Mouse (Mus musculus): ENCODE results near the gene 2310061I04Rik. TPM values are rescaled to one million over a fixed set of nuclear protein-coding genes. Genes with fewer than 3 reads are reported as not detected.

2310061I04Rik gene
- polyA plus RNA-seq, 1 experiment from 2014 or later, result 15.6 TPM

DNA sequence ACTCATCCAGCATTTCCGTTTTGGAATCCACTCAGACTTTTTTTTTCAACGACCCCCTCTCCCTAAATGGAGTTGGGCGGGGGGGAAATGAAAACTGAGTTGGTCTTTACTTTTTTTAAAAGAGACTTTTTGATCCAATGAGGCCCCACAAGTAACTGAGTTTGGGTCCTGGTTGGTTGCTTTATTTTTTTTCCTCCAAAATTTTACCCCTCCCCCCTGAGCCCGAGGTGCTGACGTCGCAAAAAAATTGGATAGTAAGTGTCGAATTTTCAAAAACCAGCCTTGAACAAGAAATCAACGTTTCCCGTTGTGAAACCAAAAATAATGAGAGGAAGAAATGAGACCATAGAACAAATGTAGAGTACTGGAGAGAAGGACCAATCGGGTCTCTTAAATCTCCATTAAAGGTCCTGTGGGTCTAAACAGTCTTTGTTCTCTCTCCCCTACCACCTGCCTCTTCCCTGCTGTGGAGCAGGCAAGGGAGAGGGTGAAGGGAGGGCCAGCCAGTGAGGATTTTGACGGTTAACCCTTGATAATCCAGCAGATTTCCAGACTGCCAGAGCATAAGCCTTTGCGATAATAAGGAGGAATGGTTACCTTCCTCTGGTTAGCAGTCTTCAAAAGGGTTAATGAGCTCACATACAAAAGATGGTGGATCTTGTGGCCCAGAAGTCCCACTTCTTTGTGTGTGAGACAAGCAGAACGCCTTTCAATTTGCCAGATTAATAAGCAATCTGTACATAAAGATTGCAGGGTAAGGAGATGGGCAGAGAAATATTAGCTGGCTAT is 20.4 kb upstream of the 2310061I04Rik start:
- Histone ChIP-seq H3K9ac (ENCODE audit: low read length) (peak overlapping the region; percentile 94), H3K4me3 (ENCODE audit: low read length) (peak overlapping the region; percentile 85), H3K4me1 (replicated peaks; ENCODE audit: control insufficient read depth, insufficient read depth, low read length) (peaks cover 26% of the 10 kb centered on the region), H3K4me2 (ENCODE audit: low read depth, low read length) (peak overlapping the region; percentile 98), H3K36me3 (ENCODE audit: control insufficient read depth, insufficient read depth, low read length) (peaks cover 10% of the 10 kb centered on the region; the same call in 1 of the 2 replicates), H3K27me3 (ENCODE audit: control insufficient read depth, insufficient read depth, low read depth, low read length) (no peaks in the 10 kb centered on the region), H3K27ac (ENCODE audit: low read length) (peak overlapping the region; percentile 97), H3K9me3 (ENCODE audit: control insufficient read depth, low read length) (no peaks in the 10 kb centered on the region)
- 0% methylated on average over 13 of the region's 13 CpGs for WGBS
- no peak for ATAC-seq (ENCODE audit: low read depth)

DNA sequence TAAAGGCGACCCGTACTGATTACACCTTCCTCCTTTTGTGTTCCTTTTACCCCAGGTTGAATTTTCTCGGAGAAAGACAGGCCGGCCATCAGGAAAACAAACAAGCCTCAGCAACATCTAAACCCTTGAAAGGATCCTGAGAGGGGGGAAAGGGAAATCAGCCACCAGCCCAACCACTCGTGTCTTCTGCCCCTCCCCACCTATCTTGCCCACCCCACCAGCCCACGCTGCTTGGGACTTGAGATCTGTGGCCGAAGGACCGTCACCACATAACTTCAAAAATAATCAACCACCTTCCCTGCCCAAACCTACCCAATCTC is 19.9 kb upstream of the 2310061I04Rik start:
- WGBS, result under 1% methylated on average over 8 of the region's 8 CpGs
- Histone ChIP-seq H3K27ac (ENCODE audit: low read length) (peak overlapping the region; percentile 97), H3K9ac (ENCODE audit: low read length) (peak overlapping the region; percentile 94), H3K4me1 (replicated peaks; ENCODE audit: control insufficient read depth, insufficient read depth, low read length) (peaks cover 26% of the 10 kb centered on the region), H3K36me3 (ENCODE audit: control insufficient read depth, insufficient read depth, low read length) (peaks cover 10% of the 10 kb centered on the region; the same call in 1 of the 2 replicates), H3K4me3 (ENCODE audit: low read length) (peak overlapping the region; percentile 85), H3K4me2 (ENCODE audit: low read depth, low read length) (peak overlapping the region; percentile 98), H3K9me3 (ENCODE audit: control insufficient read depth, low read length) (no peaks in the 10 kb centered on the region), H3K27me3 (ENCODE audit: control insufficient read depth, insufficient read depth, low read depth, low read length) (no peaks in the 10 kb centered on the region)
- ATAC-seq (ENCODE audit: low read depth), result no peak

DNA sequence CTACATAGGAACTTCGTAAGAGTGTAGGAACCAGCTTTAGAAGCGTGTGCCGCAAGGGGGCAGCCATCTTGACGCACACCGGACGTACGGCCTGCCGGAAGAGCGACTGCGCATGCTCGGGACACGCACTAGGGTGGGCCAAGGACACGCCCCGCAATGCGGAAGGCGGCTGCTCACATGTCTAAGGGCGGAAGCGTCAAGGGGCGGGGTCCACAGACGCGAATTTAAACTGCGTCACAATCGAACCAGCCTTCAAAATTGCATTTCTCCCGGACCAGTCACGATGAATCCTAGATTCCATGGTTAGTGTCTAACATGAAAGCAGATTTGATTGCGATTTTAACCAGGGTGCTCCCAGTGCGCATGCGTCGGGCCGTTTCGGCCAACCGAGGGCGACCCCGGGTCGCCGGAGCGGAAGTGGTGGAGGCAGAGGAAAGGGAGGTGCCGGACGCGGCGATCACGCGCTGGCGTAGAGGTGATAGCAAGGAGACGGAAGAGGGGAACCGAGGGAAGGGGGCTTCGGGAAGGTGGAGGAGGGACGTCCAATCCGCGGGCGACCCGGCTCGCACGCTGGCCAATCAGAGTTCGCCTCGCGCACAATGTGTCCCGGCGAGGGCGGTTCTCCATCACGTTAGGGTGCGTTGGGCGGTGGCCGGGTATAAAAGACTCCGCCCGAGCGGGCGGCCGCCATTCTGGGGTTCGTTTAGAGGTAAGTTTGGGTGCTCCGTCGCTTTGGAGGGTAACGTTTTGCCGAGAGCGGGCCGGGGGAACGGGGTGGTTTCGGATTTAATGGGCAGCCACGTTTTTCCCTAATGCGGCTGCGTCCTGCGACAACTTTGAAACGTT is 19.3 kb upstream of the 2310061I04Rik start, which contains the start of the genes Mrps18b and Ppp1r10:
Mrps18b (minus strand) TSS at position 93 of the 846 bp plus-strand sequence.
Ppp1r10 (plus strand) TSS at position 138 of the 846 bp plus-strand sequence.
- WGBS, result 0% methylated on average over 76 of the region's 83 CpGs
- Histone ChIP-seq H3K27me3 (ENCODE audit: control insufficient read depth, insufficient read depth, low read depth, low read length) (no peaks in the 10 kb centered on the region), H3K9me3 (ENCODE audit: control insufficient read depth, low read length) (no peaks in the 10 kb centered on the region), H3K4me2 (ENCODE audit: low read depth, low read length) (peak within 1 kb of the TSS; percentile 98), H3K27ac (ENCODE audit: low read length) (peak within 1 kb of the TSS; percentile 97), H3K9ac (ENCODE audit: low read length) (peak within 1 kb of the TSS; percentile 94), H3K36me3 (ENCODE audit: control insufficient read depth, insufficient read depth, low read length) (peaks cover 10% of the 10 kb centered on the region; the same call in 1 of the 2 replicates), H3K4me1 (replicated peaks; ENCODE audit: control insufficient read depth, insufficient read depth, low read length) (peaks cover 26% of the 10 kb centered on the region), H3K4me3 (ENCODE audit: low read length) (peak within 1 kb of the TSS; percentile 85)
- ATAC-seq (ENCODE audit: low read depth), result peak; percentile 96

DNA sequence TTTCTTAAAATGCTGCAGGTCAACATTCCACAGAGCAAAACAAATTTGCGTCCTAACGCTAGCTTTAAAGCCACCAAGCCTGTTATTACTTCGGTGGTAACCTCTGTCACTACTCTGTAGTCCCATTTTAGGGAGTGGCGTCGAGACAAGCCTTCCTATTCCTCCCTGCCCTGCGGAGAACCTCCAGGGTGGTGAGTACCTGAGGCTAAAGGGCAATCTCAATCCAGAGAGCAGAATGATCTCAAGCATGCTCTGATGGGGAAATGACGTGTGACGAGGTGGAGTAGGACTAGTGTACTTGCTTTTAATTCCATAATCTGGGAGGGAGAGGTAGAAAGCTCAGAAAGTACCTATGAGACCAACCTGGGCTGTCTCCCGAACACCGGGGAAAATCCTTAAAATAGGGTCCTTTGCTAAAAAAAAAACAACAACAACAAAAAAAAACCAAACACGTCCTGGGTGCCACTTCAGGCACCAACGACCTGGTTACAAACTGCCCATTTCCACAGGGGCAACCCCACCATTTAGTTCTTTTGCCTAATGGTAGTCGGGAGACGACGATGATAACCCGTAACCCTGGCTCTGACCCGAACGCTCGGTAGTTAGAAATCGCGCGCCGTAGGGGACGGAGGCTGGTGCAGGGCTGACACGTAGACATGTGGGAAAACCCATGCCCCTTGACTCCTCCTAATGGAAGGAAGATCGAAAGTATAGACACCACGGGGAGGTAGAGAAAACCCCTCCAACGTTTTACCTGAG is 18.5 kb upstream of the 2310061I04Rik start:
- Histone ChIP-seq H3K27ac (ENCODE audit: low read length) (peak overlapping the region; percentile 97), H3K4me3 (ENCODE audit: low read length) (peak overlapping the region; percentile 85), H3K36me3 (ENCODE audit: control insufficient read depth, insufficient read depth, low read length) (peaks cover 13% of the 10 kb centered on the region; the same call in 1 of the 2 replicates), H3K9me3 (ENCODE audit: control insufficient read depth, low read length) (no peaks in the 10 kb centered on the region), H3K4me2 (ENCODE audit: low read depth, low read length) (peak overlapping the region; percentile 70), H3K9ac (ENCODE audit: low read length) (peak overlapping the region; percentile 84), H3K4me1 (replicated peaks; ENCODE audit: control insufficient read depth, insufficient read depth, low read length) (peaks cover 20% of the 10 kb centered on the region), H3K27me3 (ENCODE audit: control insufficient read depth, insufficient read depth, low read depth, low read length) (no peaks in the 10 kb centered on the region)
- 2% methylated on average over 28 of the region's 28 CpGs for WGBS
- ATAC-seq (ENCODE audit: low read depth), result no peak

DNA sequence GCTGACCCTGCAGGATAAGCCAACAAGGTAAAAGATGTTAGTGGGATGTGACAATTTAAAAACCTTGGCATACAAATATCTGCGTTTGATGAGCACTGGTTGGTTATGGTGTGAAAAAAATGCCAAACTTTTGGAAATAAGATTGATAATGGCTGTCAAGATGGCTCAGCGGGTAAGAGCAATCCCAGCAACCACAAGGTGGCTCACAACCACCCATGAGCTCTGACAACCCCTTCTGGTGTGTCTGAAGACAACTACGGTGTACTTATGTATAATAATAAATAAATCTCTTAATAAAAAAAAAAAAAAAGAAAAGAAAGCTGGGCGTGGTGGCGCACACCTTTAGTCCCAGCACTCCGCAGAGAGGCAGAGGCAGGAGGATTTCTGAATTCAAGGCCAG is 17.7 kb upstream of the 2310061I04Rik start:
- no peak for ATAC-seq (ENCODE audit: low read depth)
- no peak overlapping the region for H3K9ac ChIP-seq (ENCODE audit: low read length)
- peak overlapping the region; percentile 70; the same call in 1 of the 2 replicates for H3K4me2 ChIP-seq (ENCODE audit: low read depth, low read length)
- no peak overlapping the region for H3K27ac ChIP-seq (ENCODE audit: low read length)
- WGBS, result 71% methylated on average over 6 of the region's 6 CpGs
- H3K4me1 ChIP-seq (replicated peaks; ENCODE audit: control insufficient read depth, insufficient read depth, low read length), result peaks cover 13% of the 10 kb centered on the region
- H3K4me3 ChIP-seq (ENCODE audit: low read length), result peak overlapping the region; percentile 85
- H3K9me3 ChIP-seq (ENCODE audit: control insufficient read depth, low read length), result no peaks in the 10 kb centered on the region
- peaks cover 13% of the 10 kb centered on the region; the same call in 1 of the 2 replicates for H3K36me3 ChIP-seq (ENCODE audit: control insufficient read depth, insufficient read depth, low read length)
- H3K27me3 ChIP-seq (ENCODE audit: control insufficient read depth, insufficient read depth, low read depth, low read length), result no peaks in the 10 kb centered on the region

DNA sequence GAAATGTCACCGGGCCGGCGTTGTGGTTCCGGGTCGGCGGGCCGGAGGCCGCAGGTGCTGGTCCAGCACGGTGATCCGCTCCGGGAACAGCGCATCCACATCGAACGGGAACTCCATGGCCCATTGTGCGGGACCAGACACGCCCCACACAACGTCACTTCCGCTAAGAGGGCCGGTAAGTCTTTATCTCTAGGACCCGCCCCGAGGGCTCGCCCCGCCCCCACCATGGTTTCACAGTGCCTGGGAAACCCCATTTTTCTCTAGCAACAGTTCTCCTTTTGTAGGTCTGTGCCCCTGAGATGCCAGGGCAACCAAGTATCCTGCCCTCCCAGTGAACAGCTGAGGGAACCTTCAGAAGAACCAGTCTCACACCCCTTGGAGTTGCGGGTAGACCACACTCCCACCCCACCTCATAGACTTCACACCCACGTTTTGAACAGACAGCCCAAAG is 12.7 kb upstream of the 2310061I04Rik start, which contains the start of gene Atat1:
Atat1 (minus strand) TSS at position 157 of the 451 bp plus-strand sequence.
- H3K36me3 ChIP-seq (ENCODE audit: control insufficient read depth, insufficient read depth, low read length), result peaks cover 18% of the 10 kb centered on the region
- H3K27me3 ChIP-seq (ENCODE audit: control insufficient read depth, insufficient read depth, low read depth, low read length), result no peaks in the 10 kb centered on the region
- no peaks in the 10 kb centered on the region for H3K9me3 ChIP-seq (ENCODE audit: control insufficient read depth, low read length)
- peak within 1 kb of the TSS; percentile 70 for H3K9ac ChIP-seq (ENCODE audit: low read length)
- H3K4me2 ChIP-seq (ENCODE audit: low read depth, low read length), result peak within 1 kb of the TSS; percentile 95
- peak within 1 kb of the TSS; percentile 64 for H3K4me3 ChIP-seq (ENCODE audit: low read length)
- H3K27ac ChIP-seq (ENCODE audit: low read length), result peak within 1 kb of the TSS; percentile 70
- peaks cover 11% of the 10 kb centered on the region for H3K4me1 ChIP-seq (replicated peaks; ENCODE audit: control insufficient read depth, insufficient read depth, low read length)
- WGBS, result 2% methylated on average over 25 of the region's 25 CpGs
- peak; percentile 95 for ATAC-seq (ENCODE audit: low read depth)

DNA sequence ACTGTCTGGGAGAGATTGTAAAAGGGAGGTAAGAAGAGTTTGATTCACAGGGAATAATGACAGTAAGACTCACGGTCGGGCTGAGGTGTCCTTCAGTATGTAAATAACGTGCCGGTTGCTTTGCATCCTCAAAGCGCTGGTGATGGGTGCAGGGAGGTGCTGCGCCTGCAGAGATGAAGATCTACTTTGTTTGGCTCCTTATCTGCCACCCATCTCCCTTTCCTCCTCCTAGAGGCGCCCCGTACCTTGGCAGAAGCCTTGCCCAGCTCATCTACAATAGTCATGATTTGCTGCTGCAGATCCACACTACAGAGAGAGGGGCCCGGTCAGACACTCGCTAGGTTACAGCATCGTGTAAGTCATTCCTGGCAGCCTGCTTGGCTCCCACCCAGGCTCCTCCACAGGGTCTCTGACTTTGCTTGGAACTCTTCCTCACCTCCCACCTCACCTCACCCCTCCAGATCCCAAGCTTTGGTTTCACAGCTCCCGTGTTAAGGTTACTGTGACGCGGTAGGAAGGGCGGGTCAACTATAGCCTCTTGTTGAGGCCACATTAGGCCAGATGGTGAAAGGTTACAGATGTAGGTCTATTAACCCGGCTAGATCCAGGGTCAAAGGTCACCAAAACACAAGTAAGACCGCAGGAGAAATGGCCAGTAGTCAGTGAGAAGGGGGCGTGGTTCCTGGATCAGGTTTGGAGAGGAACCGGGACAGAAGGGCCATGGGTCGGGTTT is 12.1 kb upstream of the 2310061I04Rik start:
- 14% methylated on average over 20 of the region's 20 CpGs for WGBS
- no peaks in the 10 kb centered on the region for H3K27me3 ChIP-seq (ENCODE audit: control insufficient read depth, insufficient read depth, low read depth, low read length)
- H3K9me3 ChIP-seq (ENCODE audit: control insufficient read depth, low read length), result no peaks in the 10 kb centered on the region
- H3K4me2 ChIP-seq (ENCODE audit: low read depth, low read length), result peak overlapping the region; percentile 95
- H3K9ac ChIP-seq (ENCODE audit: low read length), result peak overlapping the region; percentile 70
- H3K4me3 ChIP-seq (ENCODE audit: low read length), result peak overlapping the region; percentile 64
- H3K36me3 ChIP-seq (ENCODE audit: control insufficient read depth, insufficient read depth, low read length), result peaks cover 18% of the 10 kb centered on the region
- peaks cover 11% of the 10 kb centered on the region for H3K4me1 ChIP-seq (replicated peaks; ENCODE audit: control insufficient read depth, insufficient read depth, low read length)
- ATAC-seq (ENCODE audit: low read depth), result peak; percentile 44
- peak overlapping the region; percentile 11 for H3K27ac ChIP-seq (ENCODE audit: low read length)

DNA sequence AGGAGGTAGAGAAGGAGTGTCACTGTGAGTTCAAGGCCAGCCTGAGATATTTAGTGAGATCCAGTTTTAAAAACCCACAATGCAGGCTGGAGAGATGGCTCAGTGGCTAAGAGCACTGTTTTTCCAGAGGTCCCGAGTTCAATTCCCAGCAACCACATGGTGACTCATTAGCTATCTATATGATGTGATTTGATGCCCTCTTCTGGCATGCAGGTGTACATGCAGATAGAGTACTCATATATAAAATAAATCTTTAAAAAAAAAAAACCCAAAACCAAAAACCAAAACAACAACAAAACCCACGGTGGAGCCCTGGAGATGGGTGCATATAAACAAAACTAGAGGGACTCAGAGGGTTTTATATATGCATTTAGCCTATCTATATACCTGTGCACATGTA is 10.4 kb upstream of the 2310061I04Rik start:
- 67% methylated on average over 2 of the region's 2 CpGs for WGBS
- Histone ChIP-seq H3K4me1 (replicated peaks; ENCODE audit: control insufficient read depth, insufficient read depth, low read length) (peaks cover 16% of the 10 kb centered on the region), H3K9me3 (ENCODE audit: control insufficient read depth, low read length) (no peaks in the 10 kb centered on the region), H3K27ac (ENCODE audit: low read length) (no peak overlapping the region), H3K4me3 (ENCODE audit: low read length) (no peak overlapping the region), H3K9ac (ENCODE audit: low read length) (no peak overlapping the region), H3K4me2 (ENCODE audit: low read depth, low read length) (no peak overlapping the region), H3K36me3 (ENCODE audit: control insufficient read depth, insufficient read depth, low read length) (peaks cover 18% of the 10 kb centered on the region), H3K27me3 (ENCODE audit: control insufficient read depth, insufficient read depth, low read depth, low read length) (no peaks in the 10 kb centered on the region)
- no peak for ATAC-seq (ENCODE audit: low read depth)

All from lung, embryonic 16.5 days (tissue).